ENCODE assay signal across 9 mouse cellular contexts in genomic region chr13:9187566-9188530, GRCm38 (mm10).
DNase-seq lines count a peak whose midpoint lies in the region; ATAC-seq lines count a peak whose summit lies in the region.
"Had no signal": no experiment of that assay in that cellular context is flagged by ENCODE, and none has a peak within 500 bp of the region (broad histone marks: within the 10 kb centered on the region; RNA-seq: fewer than 3 reads in every experiment).

No protein-coding gene starts in this region.

- H3K36me3 ChIP-seq in midbrain, embryonic 10.5 days: no peaks in the 10 kb centered on the region

- DNase-seq in heart, adult 11 months: peak; percentile 74
- no peak for DNase-seq in heart, adult 18-20 months
- DNase-seq in urinary bladder, postnatal 4 days (ENCODE audit: low spot score in 2 of 2): peak; percentile 13 to 49
- no peak for DNase-seq in urinary bladder, postnatal 36 days (ENCODE audit: low spot score in 2 of 2)
- DNase-seq in midbrain, embryonic 10.5 days (ENCODE audit: low spot score): no peak
- no peak for DNase-seq in lung, postnatal 25 days (ENCODE audit: low spot score)
- no peak for DNase-seq in layer of hippocampus, adult 9-11 months

- no peak for ATAC-seq in monocyte, adult 5-6 weeks (replicated peaks; ENCODE audit: insufficient number of reproducible peaks, low FRiP score, low TSS enrichment, poor library complexity, severe bottlenecking)

- 43% methylated on average over 22 of the region's 22 CpGs for WGBS in midbrain, embryonic 10.5 days

- peaks cover 26% of the 10 kb centered on the region; the same call in 1 of the 2 replicates for H3K27me3 ChIP-seq in midbrain, embryonic 10.5 days (ENCODE audit: low read depth, poor library complexity, severe bottlenecking)

- H3K4me1 ChIP-seq in midbrain, embryonic 10.5 days: peaks cover 40% of the 10 kb centered on the region

- H3K4me3 ChIP-seq in midbrain, embryonic 10.5 days: no peak overlapping the region; the same call in 1 of the 2 replicates

- H3K9me3 ChIP-seq in midbrain, embryonic 10.5 days (replicated peaks): no peaks in the 10 kb centered on the region

- H3K27ac ChIP-seq in midbrain, embryonic 10.5 days (replicated peaks): peak overlapping the region; percentile 24; the same call in 1 of the 2 replicates
- H3K27ac ChIP-seq: macrophage had no signal

Comparison
In these comparisons a context has a peak if more than half of its experiments do, and no peak if none do; other contexts are left out.
1. DNase-seq: peak in heart, adult 11 months (single experiment) and urinary bladder, postnatal 4 days (2 of 2); none in heart, adult 18-20 months (0 of 2), urinary bladder, postnatal 36 days (0 of 2), midbrain, embryonic 10.5 days (single experiment), lung, postnatal 25 days (single experiment) and layer of hippocampus, adult 9-11 months (single experiment).